In genomic region chrX:51767457-51767856, GRCm38 (mm10) we compare ENCODE assay signal across 10 mouse cellular contexts. TPM values are rescaled to one million over a fixed set of nuclear protein-coding genes. Genes with fewer than 3 reads are reported as not detected.
DNase-seq lines count a peak whose midpoint lies in the region; ATAC-seq lines count a peak whose summit lies in the region.
"Had no signal": no experiment of that assay in that cellular context is flagged by ENCODE, and none has a peak within 500 bp of the region (broad histone marks: within the 10 kb centered on the region; RNA-seq: fewer than 3 reads in every experiment).

No protein-coding gene starts in this region.

- 9% methylated on average over 1 of the region's 1 CpGs for WGBS in kidney, embryonic 16.5 days
- 5% methylated on average over 1 of the region's 1 CpGs for WGBS in embryonic facial prominence, embryonic 11.5 days

- no peak overlapping the region for H3K4me2 ChIP-seq in kidney, embryonic 16.5 days (replicated peaks; ENCODE audit: low read depth, low read length)
- no peak overlapping the region for H3K4me2 ChIP-seq in embryonic facial prominence, embryonic 11.5 days (ENCODE audit: low read depth, low read length)
- H3K4me2 ChIP-seq: heart, embryonic 13.5 days had no signal

- H3K9me3 ChIP-seq in kidney, embryonic 16.5 days (ENCODE audit: low read length) = no peaks in the 10 kb centered on the region
- H3K9me3 ChIP-seq in embryonic facial prominence, embryonic 11.5 days (replicated peaks; ENCODE audit: control insufficient read depth, low read length) = no peaks in the 10 kb centered on the region
- H3K9me3 ChIP-seq: heart, embryonic 13.5 days had no signal

- no peaks in the 10 kb centered on the region for H3K36me3 ChIP-seq in kidney, embryonic 16.5 days (ENCODE audit: insufficient read depth, low read length)
- H3K36me3 ChIP-seq in embryonic facial prominence, embryonic 11.5 days (replicated peaks; ENCODE audit: control insufficient read depth, insufficient read depth, low read depth, low read length) = no peaks in the 10 kb centered on the region
- H3K36me3 ChIP-seq: heart, embryonic 13.5 days had no signal

- H3K4me3 ChIP-seq in kidney, embryonic 16.5 days (ENCODE audit: low read length) = no peak overlapping the region
- no peak overlapping the region for H3K4me3 ChIP-seq in embryonic facial prominence, embryonic 11.5 days (ENCODE audit: low read depth, low read length)
- H3K4me3 ChIP-seq: heart, embryonic 13.5 days had no signal

- H3K9ac ChIP-seq in kidney, embryonic 16.5 days (replicated peaks; ENCODE audit: low read length) = no peak overlapping the region
- no peak overlapping the region for H3K9ac ChIP-seq in embryonic facial prominence, embryonic 11.5 days (replicated peaks; ENCODE audit: low read length)
- H3K9ac ChIP-seq: heart, embryonic 13.5 days; liver, embryonic 14.5 days had no signal

- H3K27ac ChIP-seq in kidney, embryonic 16.5 days (ENCODE audit: low read length) = no peak overlapping the region
- no peak overlapping the region for H3K27ac ChIP-seq in embryonic facial prominence, embryonic 11.5 days (replicated peaks; ENCODE audit: low read depth, low read length)
- H3K27ac ChIP-seq: heart, embryonic 13.5 days; liver, embryonic 14.5 days had no signal

- DNase-seq in kidney, adult 18-20 months = peak; percentile 6
- peak; percentile 3 for DNase-seq in urinary bladder, postnatal 25 days (ENCODE audit: low spot score)
- DNase-seq in urinary bladder, postnatal 4 days (ENCODE audit: low spot score in 2 of 2) = no peak
- peak; percentile 48 for DNase-seq in embryonic facial prominence, embryonic 11.5 days (ENCODE audit: low spot score)
- DNase-seq in yolk sac, embryonic 10.5 days (ENCODE audit: low spot score) = no peak
- no peak for DNase-seq in spleen, adult 12 weeks (ENCODE audit: low spot score)

- ATAC-seq in kidney, embryonic 16.5 days (ENCODE audit: low FRiP score, low TSS enrichment) = no peak
- ATAC-seq in embryonic facial prominence, embryonic 11.5 days (replicated peaks; ENCODE audit: insufficient number of reproducible peaks, low FRiP score, low TSS enrichment, low read depth) = no peak

- no peaks in the 10 kb centered on the region for H3K4me1 ChIP-seq in kidney, embryonic 16.5 days (ENCODE audit: insufficient read depth, low read length)
- no peaks in the 10 kb centered on the region for H3K4me1 ChIP-seq in embryonic facial prominence, embryonic 11.5 days (ENCODE audit: control insufficient read depth, insufficient read depth, low read length)
- H3K4me1 ChIP-seq: heart, embryonic 13.5 days had no signal

- H3K27me3 ChIP-seq in kidney, embryonic 16.5 days (ENCODE audit: insufficient read depth, low read length) = no peaks in the 10 kb centered on the region
- no peaks in the 10 kb centered on the region for H3K27me3 ChIP-seq in embryonic facial prominence, embryonic 11.5 days (ENCODE audit: control insufficient read depth, insufficient read depth, low read length)

RNA-seq across cellular contexts. Expression of gene Usp26, which starts 33.6 kb away (rescaled TPM):
- polyA plus RNA-seq in kidney, embryonic 16.5 days (2015; fragmentation: Nextera tagmentation; extraction: Ambion mirVana) = not detected in 2 replicates
- polyA plus RNA-seq in embryonic facial prominence, embryonic 11.5 days (2014; fragmentation: Nextera tagmentation; extraction: Ambion mirVana) = not detected in 2 replicates
- polyA plus RNA-seq: neural tube, embryonic 14.5 days had no signal

Comparison
In these comparisons a context has a peak if more than half of its experiments do, and no peak if none do; other contexts are left out.
1. DNase-seq: peak in kidney, adult 18-20 months (single experiment), urinary bladder, postnatal 25 days (single experiment) and embryonic facial prominence, embryonic 11.5 days (single experiment); none in urinary bladder, postnatal 4 days (0 of 2), yolk sac, embryonic 10.5 days (single experiment) and spleen, adult 12 weeks (single experiment).